Mouse (Mus musculus) mouse embryonic stem cell (cell line): Measurements from ENCODE around the gene Ptgs1.
"Not testable (repeated sequence)": the region's sequence is repeated elsewhere in the genome, so short reads cannot be mapped to it uniquely, and the experiment has no call there.

Source experiments
- in situ Hi-C, 2 experiments: fragments of 300-500 bp; cut with MboI; formaldehyde crosslinking; loops; 1 replicate in 1 of 2; 3 replicates in 1 of 2; pipeline ENCODE4 v1.14.3; 2019 to 2020; ENCODE audit warnings: low sequenced_read_pairs in 2 of 2, low pct_unique_long_range_greater_than_20kb in 1 of 2, mixed read lengths in 1 of 2; ENCODE audit not compliant: unreplicated experiment in 1 of 2

Ptgs1 gene

GRCm38 (mm10) chr2:36230366-36230765, at the start of gene Ptgs1:
TSS of gene Ptgs1 (plus strand) at chr2:36230426.
- in situ Hi-C loops = no loop called here

DNA sequence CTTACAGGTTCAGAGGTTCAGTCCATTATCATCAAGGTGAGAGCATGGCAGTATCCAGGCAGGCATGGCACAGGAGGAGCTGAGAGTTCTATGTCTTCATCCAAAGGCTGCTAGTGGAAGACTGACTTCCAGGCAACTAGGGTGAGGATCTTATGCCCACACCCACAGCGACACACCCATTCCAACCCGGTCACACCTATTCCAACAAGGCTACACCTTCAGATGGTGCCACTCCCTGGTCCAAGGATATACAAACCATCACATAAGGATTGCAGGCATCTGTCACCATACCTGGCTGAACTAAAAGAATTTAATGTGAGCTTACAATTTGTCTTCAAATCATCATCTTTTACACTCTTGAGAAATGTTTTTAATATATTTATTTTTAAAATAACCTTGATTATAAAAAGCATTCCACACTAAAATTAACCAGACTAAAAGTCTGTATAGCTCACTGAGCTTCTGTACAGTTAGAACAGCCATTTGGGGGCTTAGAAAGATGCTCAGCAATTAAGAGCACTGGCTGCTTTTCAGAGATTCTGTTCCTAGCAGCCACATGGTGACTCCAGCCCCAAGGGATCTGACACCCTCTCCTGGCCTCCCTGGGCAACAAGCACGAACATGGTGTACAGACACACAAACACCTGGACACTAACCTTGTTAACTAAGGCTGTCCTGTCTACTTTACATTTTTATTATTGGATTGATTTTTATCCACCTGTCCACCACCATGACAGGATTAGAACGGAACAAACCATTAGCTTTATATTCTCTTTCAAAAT, 48.4 kb upstream of the Ptgs1 start:
- in situ Hi-C loops = not testable (repeated sequence)

- in situ Hi-C loops = no loop called here
These were observed 46.9 kb upstream of the Ptgs1 start for GRCm38 (mm10) chr2:36183278-36183677.

DNA sequence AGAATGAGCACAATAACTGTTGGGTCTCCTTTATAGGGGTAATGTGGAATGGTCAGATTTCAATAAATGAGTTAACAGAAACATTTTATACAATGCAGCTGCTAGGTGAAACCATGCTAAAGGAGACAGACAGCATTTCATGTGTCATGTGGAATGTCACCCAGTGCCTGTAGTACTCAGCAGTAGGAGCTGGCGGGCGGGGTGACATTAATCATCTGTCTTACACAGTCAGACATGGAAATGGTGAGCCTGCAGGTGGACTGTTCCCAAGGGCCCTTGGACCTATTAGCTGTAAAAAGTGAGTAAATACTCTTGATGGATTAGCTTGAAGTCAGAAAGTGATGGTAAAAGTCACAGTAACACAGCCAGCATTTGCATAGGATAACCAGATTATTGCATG, 46.0 kb upstream of the Ptgs1 start:
- in situ Hi-C loops = no loop called here

- in situ Hi-C loops = no loop called here
These were observed 45.4 kb upstream of the Ptgs1 start for GRCm38 (mm10) chr2:36184876-36185275.

DNA sequence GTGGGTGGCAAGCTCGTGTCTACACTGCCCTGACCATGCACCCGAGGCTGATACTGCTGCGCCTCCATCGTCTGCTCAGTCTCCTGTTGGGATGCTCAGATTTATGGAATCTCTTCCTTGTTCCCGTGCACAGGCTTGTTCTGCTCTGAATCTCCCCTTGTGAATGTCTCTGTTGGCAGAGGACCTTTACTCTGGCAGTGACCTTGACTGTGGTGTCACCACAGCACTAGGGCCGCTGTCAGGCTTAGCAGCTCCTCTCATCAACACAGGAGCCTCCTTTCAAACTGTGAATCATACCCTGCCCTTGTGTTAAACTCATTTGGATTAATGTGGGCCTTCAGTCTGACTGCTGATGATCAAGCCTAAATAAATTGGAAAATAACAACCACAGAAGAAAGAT, 41.0 kb upstream of the Ptgs1 start:
- in situ Hi-C loops = not testable (repeated sequence)

- in situ Hi-C loops = no loop called here
These were observed 38.9 kb upstream of the Ptgs1 start for GRCm38 (mm10) chr2:36191098-36191941.

DNA sequence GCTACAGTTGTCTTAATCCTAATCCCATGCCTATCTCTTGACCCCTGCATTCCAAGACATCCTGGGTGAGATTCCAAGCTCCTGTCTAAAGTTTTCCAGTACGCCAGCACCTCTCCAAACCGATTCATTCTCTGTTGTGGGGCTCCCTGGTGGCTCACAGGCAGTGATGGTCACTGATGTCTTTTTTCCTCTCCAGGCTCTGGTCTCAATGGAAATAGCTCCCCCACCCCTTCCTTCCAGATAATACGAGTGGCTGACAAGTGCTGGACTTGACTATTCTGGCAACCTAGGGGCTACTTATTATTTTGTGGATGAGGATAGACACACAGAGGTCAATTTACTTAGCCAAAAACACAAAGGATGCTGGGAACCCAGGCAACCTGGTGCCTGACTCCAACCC, 33.2 kb upstream of the Ptgs1 start:
- in situ Hi-C loops = no loop called here

DNA sequence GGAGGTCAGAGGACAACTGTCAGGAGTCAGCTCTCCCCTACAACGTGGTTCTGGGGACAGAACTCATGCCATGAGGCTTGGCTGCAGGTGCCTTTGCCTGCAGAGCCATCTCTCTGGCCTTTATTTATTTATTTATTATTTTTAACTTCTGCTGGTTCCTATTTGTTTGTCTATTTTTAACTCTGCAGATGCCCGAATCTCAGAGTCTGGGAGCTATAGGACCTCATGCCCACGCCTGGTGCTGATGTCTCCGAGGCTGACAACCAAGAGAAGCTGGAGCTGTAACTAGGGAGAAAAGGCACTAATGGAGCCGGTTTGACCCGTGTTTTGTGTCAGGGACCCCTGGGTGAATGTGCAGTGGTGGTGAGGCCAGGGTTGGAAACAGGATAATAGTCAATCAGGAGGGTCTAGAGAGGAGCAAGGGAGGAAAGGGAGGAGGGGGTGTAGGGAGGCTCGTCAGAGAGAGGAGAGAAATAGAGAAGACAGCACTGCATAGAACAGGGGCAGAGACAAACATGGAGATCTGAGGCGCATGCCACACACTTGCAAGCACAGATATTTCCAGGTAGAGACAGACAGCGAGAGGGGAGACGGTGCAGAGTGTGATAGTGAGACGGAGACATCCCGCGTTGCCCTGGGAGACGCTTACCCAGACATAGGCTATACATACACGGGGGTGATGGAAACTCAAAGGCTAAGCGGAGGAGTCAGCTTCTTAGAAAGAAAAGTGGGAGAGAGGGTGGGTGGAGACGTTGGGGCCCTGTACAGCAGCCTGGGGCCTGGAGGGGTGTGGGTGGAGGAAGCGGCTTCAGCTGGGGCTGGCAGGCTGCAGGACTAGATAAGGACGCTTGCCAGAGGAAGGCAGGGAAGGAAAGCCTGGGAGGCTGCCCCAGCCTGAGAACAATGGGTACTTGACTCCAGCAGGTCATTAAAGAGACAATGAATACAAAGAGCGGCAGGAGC, 32.0 kb upstream of the Ptgs1 start:
- in situ Hi-C loops = no loop called here

DNA sequence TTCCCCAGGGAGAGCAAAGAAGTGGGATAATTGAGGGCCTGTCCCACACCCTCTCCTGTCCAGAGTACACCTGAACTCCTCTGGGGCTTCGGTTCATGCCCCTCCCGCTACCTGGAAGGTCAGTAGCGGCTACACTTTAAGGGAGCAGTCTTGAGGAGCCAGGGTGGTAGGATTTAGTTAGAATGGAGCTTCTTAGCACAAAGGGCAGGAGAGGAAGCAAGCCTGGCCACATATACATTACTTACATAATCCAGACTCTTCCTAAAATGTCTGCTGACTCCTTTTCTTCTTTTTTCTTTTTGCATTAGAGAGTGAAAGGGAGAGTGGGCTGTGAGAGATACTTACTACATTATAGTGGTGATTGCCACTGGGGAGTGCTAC, 31.4 kb upstream of the Ptgs1 start:
- in situ Hi-C loops = no loop called here

GRCm38 (mm10) chr2:36200813-36201212, 29.4 kb upstream of the Ptgs1 start:
- in situ Hi-C loops = no loop called here

DNA sequence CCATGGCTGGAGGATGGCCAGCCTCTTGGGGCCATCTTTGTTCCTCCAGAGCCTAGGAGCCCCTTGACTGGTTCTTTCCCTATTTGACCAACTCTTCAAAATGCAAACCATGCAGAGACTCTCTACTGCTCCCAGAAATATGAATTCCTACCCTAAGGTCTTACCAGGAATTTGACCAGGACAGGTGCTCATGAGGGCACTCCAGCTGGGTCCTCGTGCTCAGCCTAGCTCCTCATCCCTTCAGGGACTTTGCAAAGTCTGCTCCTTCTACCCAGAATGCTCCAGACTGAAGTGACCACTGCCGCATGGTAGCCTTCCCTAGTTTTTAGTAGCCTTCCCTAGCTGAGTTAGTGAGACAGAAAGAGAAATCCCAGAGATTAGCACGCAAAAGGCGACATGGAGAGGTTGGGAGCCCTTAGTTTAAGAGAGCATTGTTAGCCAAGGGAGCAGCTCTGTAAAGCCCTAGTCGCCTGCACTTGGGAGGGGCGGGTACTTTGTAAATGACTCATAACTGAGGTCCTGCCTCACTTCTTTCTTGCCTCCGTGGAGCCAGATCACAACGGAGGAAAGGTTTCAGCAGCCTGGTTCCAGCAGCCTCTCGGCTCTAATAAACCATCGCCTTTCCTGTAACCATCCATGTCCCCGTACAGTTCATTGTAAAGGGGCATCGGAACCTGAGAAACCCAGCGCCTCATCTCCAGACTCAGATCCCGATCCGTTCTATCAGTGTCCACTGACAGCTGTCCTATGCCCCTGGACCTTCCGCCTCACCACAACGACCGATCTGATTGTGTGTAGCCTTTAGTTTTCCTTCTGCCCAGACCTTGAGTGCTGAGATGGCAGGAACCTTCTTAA, 28.2 kb upstream of the Ptgs1 start:
- in situ Hi-C loops = no loop called here

DNA sequence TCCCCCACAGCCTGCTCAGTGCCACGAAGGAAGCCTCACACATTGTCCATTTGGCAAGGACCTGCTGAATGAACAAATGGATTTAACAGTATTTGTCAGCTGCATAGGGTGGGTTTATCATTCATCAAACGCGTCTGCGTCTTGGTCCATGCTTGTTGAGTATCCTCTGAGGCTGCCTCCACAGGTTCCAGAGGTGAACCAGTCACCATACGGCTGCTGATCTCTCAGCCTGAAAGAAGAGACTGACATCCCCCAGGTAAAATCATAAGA, 27.7 kb upstream of the Ptgs1 start:
- in situ Hi-C loops = no loop called here

DNA sequence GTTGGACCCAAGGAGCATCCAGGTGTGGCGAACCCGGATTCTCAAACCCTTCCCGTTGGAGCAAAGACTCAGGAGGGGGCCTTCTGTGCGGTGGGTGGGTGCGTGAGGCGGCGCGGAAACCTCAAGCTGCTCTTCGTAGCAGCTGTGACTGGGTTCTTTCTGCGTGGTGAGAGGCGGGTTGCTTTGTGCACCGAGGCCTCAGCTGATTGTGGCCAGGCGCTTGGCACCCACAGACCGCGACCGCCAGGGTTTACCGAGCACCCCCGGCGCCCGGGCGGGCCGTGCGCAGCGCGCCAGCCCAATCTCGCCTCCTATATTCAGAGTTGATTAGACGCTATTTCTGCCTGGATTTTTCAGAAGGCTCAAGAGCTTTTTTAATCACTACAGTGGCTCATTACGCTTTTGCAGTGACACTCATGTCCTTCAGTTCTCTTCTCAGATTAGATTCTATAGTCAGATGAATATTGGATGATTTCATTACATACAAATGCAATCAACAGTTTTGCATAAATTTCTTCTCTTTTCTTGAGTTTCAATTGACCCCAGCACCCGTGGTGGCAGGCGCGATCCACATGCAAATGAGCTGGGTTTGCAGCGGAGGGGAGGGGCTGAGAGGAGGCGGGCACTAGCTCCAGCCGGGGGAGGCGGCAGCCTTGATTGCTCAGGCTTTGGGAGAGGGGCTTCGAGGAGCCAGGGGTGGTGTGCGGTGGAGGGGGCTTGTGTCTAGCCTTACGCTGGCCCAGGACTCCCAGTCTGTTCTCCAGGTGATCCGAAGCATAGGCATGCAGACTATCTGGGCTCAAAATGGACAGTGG, 27.0 kb upstream of the Ptgs1 start:
- in situ Hi-C loops = no loop called here

DNA sequence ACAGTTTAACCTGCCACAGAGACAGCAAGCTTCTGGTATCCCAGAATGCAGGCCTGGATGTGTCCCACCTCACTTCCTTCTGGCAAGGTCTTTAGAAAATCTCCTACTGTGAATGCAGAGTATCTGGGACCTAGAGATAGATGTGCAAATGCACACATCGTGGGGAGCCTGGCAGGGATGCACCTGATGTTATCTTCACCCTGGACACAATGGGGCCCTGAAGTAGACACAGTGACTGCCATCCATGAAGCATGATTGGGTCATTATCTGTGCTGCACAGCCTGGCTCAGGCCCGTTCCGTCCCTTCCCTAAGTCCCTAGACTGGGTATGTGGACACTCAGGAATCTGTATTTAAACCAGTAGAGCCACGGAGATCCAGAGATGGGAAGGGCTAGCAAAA, 25.6 kb upstream of the Ptgs1 start:
- in situ Hi-C loops = no loop called here

DNA sequence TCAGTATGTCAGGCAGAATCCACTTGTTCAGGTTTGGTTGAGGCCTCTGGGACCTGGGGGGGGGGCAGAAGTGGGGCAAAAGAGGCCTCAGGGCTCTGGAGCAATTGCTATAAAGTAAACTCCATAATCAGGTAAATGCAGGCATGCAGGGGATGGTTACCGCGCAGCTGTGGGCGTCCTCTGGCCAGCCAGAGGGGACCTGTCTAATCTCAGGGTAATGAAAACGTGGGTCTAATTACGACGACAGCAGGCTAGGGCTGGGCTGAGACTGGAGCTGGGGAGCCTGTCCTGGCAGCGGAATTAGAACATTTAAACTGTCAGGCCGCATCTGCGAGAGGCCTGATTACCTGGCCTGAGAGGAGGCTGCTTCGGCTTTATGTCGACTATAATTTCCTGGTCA, 23.2 kb upstream of the Ptgs1 start:
- in situ Hi-C loops = no loop called here

GRCm38 (mm10) chr2:36210796-36211195, 19.4 kb upstream of the Ptgs1 start:
- in situ Hi-C loops = loop anchor here (5.0 to 10.0 kb wide), 2 partner anchors 203 to 206 kb away; no protein-coding TSS in a partner anchor
